Mouse (Mus musculus) 416B (cell line): ENCODE measurements at regions not wholly inside any gene's neighbourhood (a gene's known extent, or its start where the extent isn't known, plus 50 kb on each side); places are given as distances from the start of the nearest gene placed in this dataset.

ENCODE experiments used
- DNase-seq: peaks from one replicate; pipeline ENCODE4 v3.0.0; 2011; ENCODE audit warnings: low read depth

DNA sequence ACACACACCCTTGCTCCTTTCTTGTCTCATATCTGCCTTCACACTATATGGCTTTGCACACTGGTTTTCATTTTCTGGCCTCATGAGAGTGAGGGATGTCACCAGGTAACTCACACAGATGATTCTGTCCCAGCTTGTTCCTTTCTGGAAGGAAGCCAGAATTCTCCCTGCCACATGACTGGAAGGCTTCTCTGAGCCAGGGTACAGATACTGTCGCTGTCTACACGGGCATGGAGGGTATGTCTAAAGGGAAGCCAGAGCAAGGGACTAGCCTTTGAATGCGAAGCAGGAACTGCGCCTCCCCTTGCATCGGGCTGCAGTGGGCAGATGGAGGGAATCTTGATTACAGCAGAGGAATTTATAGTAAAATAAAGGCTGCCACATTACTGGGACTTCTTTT is 89.6 kb upstream of the Camk1g start:
- DNase-seq: no peak

GRCm38 (mm10) chr1:193457908-193458307 is 87.8 kb upstream of the Camk1g start:
- no peak for DNase-seq

DNA sequence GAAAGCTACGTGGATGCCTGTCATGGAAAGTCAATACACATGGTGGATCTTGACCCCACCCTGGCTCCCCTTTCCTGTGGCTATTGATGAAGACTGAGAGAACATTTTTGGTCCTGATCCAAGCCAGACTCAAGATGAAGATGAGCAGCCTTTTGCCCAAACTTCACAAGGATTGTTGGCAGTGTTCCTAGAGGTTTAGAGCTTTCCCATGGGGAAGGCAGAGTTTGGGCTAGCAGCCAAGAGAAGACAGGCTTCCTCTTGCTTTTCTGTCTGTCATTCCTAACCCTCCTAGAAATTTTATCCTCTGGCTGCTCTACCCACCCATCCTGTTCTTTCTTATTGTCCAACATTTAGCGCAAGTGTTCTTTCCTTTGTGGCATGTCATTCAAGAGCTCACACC is 83.6 kb upstream of the Camk1g start:
- no peak for DNase-seq

DNA sequence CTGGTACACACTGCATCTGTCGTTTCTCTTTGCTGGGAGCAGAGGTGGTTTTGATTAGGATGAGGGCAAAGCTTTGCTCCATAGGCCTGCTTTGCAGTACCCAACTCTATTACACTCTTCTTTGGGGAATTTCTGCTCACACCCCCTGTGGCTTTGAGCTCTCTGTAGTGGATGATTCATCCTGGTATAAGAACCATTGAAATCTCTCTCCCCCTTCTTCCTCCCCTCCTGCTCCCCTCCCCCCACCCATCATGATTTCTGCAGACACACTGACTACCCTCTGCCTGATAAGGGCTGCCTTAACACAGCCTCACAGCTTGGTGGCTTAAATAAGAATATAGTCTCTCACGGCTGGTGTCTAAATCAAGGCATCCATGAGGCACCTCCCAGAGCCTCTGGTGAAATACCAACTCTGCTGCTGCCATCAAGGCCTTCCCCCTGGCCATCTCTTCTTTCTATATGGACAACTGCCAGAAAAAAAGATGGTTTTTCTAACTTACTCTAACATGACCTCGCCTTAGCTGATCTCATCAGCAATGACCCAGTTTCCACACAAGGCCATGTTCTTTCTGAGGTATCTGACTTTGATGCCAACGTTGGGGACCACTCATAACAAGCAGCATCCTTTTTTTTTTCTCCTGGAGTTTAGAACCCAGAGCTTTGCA is 81.5 kb upstream of the Camk1g start:
- DNase-seq: peak; percentile 12

GRCm38 (mm10) chr1:193450814-193451213 is 80.7 kb upstream of the Camk1g start:
- DNase-seq: no peak

DNA sequence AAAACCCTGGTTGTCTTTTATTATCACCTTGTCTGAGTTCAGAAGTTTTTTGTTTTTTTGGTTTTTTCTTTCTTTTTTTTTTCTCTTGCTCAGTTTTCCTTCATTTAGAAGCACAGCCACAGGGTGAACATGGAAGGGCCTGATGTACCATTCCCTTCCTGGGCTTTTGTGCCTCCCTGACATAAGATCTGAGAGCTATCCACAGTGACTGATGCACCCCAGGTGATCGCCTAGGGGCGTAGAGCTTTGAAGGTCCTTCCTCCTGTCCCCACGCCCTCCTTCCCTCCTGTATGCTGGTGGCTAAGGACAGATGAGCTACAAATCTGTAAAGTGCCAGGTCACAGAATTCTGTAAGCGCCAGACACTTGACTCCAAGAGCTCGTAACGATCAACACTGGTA is 80.1 kb upstream of the Camk1g start:
- DNase-seq: no peak

GRCm38 (mm10) chr1:193449394-193450103 is 79.5 kb upstream of the Camk1g start:
- peak; percentile 61 for DNase-seq

- no peak for DNase-seq
Observed at GRCm38 (mm10) chr1:193448793-193449393, 78.8 kb upstream of the Camk1g start.

DNA sequence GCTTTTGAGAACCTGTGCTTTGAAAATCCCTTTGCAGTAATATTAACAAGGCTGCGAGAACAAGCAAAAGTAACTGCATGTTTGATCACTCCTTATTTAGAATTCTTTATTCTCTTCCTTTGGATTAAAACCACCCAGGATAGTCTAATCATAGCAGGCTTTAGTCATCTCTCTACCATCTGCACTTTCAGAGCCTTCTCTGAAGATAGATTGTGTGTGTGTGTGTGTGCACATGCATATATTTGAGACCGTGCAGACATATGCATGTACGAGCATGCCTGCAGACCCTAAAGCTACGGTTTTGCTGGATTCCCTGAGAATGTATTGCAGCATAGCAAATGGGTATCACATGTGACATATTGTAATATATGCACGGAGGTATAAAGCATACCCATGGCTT is 77.5 kb upstream of the Camk1g start:
- no peak for DNase-seq

GRCm38 (mm10) chr1:193443964-193444676 is 74.0 kb upstream of the Camk1g start:
- peak; percentile 64 for DNase-seq

- peak; percentile 11 for DNase-seq
Observed at GRCm38 (mm10) chr1:193440512-193440911, 70.4 kb upstream of the Camk1g start.

GRCm38 (mm10) chr1:193434281-193434680 is 64.2 kb upstream of the Camk1g start:
- DNase-seq: no peak

- no peak for DNase-seq
Observed at GRCm38 (mm10) chr1:193433493-193434021, 63.5 kb upstream of the Camk1g start.

GRCm38 (mm10) chr1:193430231-193430630 is 60.1 kb upstream of the Camk1g start:
- no peak for DNase-seq

DNA sequence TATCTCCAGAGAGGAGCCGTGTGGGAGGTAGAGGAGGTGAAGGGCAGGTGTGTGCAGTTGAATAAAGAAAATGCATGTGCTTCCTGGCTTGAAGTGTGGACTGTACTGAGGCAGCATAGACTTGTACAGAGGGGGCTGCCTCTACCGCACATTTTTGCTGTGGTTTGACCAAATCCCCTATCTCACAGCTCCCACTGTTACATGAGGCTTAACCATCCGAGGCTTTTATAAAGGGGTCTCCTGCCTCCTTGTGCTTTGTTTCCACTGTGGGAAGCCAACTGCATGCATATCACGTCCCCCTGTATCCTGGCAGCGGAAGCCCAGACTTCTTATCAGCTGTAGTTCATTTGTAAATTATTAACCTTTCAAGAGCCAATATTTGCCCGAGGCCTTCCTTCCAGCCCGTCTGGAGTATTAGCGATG is 53.6 kb upstream of the Camk1g start:
- DNase-seq: no peak

GRCm38 (mm10) chr1:193422886-193423285 is 52.8 kb upstream of the Camk1g start:
- DNase-seq: no peak

DNA sequence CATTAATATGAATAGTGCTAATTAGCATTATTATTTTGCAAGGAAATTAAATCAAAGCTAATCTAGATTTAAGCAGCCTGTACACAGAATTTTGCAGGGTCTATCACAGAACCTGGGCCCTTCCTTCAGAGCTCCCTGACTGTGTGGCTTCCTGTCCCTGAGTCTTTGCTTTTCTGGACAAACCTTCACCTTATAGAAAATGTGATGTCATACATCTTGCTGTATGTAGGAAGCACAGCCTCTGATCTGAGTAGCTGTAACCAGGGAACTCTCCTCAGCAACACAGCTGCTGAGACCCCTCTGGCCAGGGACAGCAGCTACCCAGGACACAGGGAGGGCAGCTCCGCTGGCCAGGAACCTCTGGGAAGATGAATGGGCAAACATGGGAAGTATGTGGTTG is 51.7 kb upstream of the Camk1g start:
- no peak for DNase-seq

DNA sequence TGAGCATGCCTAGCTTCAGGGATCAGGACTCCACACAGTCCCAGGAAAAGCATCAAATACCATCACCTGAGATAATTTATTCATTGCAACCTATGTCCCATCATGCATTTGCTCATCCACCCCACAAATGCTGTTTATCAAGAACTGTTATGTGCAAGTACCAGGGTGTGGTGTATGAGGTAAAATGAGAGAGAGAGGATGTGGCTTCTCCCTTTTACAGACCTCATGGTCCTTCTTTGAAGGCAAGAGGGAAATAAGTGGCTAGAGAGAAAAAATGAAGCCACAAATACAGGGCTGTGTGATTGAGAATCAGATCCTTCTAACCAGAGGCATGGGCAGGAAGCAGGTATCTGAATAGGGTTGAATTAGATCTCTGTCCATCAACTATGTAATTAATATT is 51.3 kb upstream of the Camk1g start:
- no peak for DNase-seq
